Mouse (Mus musculus) spleen, adult 12 weeks (tissue): ENCODE measurements around the gene Irf1.

Experiments
- DNase-seq: peaks from one replicate; pipeline ENCODE4 v3.0.0; 2022; ENCODE audit warnings: low spot score

Irf1 gene

GRCm38 (mm10) chr11:53811312-53811711 is 41.5 kb downstream of the Irf1 start:
- DNase-seq: no peak

GRCm38 (mm10) chr11:53813001-53813868 is 43.4 kb downstream of the Irf1 start:
- DNase-seq: no peak

GRCm38 (mm10) chr11:53814810-53815209 is 45.0 kb downstream of the Irf1 start:
- DNase-seq: no peak

- no peak for DNase-seq
These were observed 47.1 kb downstream of the Irf1 start for GRCm38 (mm10) chr11:53816841-53817375.

- DNase-seq: no peak
These were observed 49.0 kb downstream of the Irf1 start for GRCm38 (mm10) chr11:53818794-53819193.

GRCm38 (mm10) chr11:53819511-53819910 is 49.7 kb downstream of the Irf1 start:
- DNase-seq: no peak

GRCm38 (mm10) chr11:53820516-53821170 is 50.8 kb downstream of the Irf1 start:
- DNase-seq: no peak

GRCm38 (mm10) chr11:53821230-53821944 is 51.6 kb downstream of the Irf1 start:
- no peak for DNase-seq

- no peak for DNase-seq
These were observed 52.1 kb downstream of the Irf1 start for GRCm38 (mm10) chr11:53821945-53822338.

- no peak for DNase-seq
These were observed 55.6 kb downstream of the Irf1 start for GRCm38 (mm10) chr11:53825409-53825808.
